Mouse (Mus musculus) kidney, postnatal 0 days (tissue): Measurements from ENCODE around the gene Gm17334. TPM values are rescaled to one million over a fixed set of nuclear protein-coding genes. Genes with fewer than 3 reads are reported as not detected.

Source experiments
- ATAC-seq: fragments of 200-750 bp; cut with Nextera tagmentation; replicated peaks from 2 replicates; pipeline ENCODE4 v1.8.0; 2017; ENCODE audit warnings: low read depth, moderate number of reproducible peaks, moderate TSS enrichment, moderate library complexity; ENCODE audit not compliant: low FRiP score
- DNase-seq: peaks from one replicate; pipeline ENCODE4 v3.0.0-alpha.2; 2016; ENCODE audit warnings: low spot score
- H3K27ac ChIP-seq: fragments of 300-500 bp; sonication (generic); 2 replicates; pipeline ENCODE4 v1.5.1; 2014; ENCODE audit warnings: mild to moderate bottlenecking
- H3K27me3 ChIP-seq: fragments of 300-500 bp; sonication (generic); 2 replicates; pipeline ENCODE4 v1.6.1; 2014; ENCODE audit warnings: low read length, mixed read lengths; ENCODE audit not compliant: insufficient read depth
- H3K36me3 ChIP-seq: fragments of 300-500 bp; sonication (generic); 2 replicates; pipeline ENCODE4 v1.6.1; 2014; ENCODE audit warnings: low read length, mixed read lengths; ENCODE audit not compliant: insufficient read depth
- H3K4me1 ChIP-seq: fragments of 300-500 bp; sonication (generic); replicated peaks from 2 replicates; pipeline ENCODE4 v1.6.1; 2014; ENCODE audit warnings: antibody characterized with exemption, low read length, mixed read lengths; ENCODE audit not compliant: insufficient read depth
- H3K4me2 ChIP-seq: fragments of 300-500 bp; sonication (generic); 2 replicates; pipeline ENCODE4 v1.6.1; 2014; ENCODE audit warnings: mild to moderate bottlenecking, low read length, moderate library complexity, mixed read lengths
- H3K4me3 ChIP-seq: fragments of 300-500 bp; sonication (generic); replicated peaks from 2 replicates; pipeline ENCODE4 v1.5.1; 2014; ENCODE audit warnings: low read depth, low read length
- H3K9ac ChIP-seq: fragments of 300-500 bp; sonication (generic); 2 replicates; pipeline ENCODE4 v1.6.1; 2014; ENCODE audit warnings: low read depth, low read length
- H3K9me3 ChIP-seq: fragments of 300-500 bp; sonication (generic); replicated peaks from 2 replicates; pipeline ENCODE4 v1.6.1; 2016; ENCODE audit warnings: low read length, inconsistent platforms, mixed read lengths
- CTCF ChIP-seq: IDR thresholded peaks from 2 replicates; pipeline ENCODE4 v1.5.1; 2016; ENCODE audit warnings: antibody characterized with exemption, low read depth, mild to moderate bottlenecking, moderate library complexity
- WGBS: fragments of 180-500 bp; shearing (Covaris S2); extraction: QIAGEN DNeasy Blood & Tissue Kit; methylation state at CpG from one replicate; pipeline ENCODE4 v1.1.7; 2014; 5-methylcytosine and 5-hydroxymethylcytosine counted together
- polyA plus RNA-seq: library from polyadenylated mRNA; unstranded; fragments of >200 nt; fragmentation: Nextera tagmentation; extraction: Ambion mirVana; gene quantifications from 2 replicates; pipeline ENCODE4 v1.2.1, GENCODE M21; 2015

The Gm17334 gene
- polyA plus RNA-seq, 1 experiment from 2014 or later, result 0.21 TPM

- ATAC-seq, result no peak
- TF ChIP-seq CTCF, result no peak
- no peak for DNase-seq
- Histone ChIP-seq H3K4me2 (no peak overlapping the region), H3K4me1 (no peaks in the 10 kb centered on the region; the same call in 1 of the 2 replicates), H3K4me3 (no peak overlapping the region), H3K27ac (no peak overlapping the region), H3K27me3 (no peaks in the 10 kb centered on the region), H3K9me3 (no peaks in the 10 kb centered on the region), H3K36me3 (peaks cover 20% of the 10 kb centered on the region), H3K9ac (no peak overlapping the region)
- WGBS, result 87% methylated on average over 13 of the region's 13 CpGs
These were observed 1.8 kb upstream of the Gm17334 start for GRCm38 (mm10) chr11:53774659-53775255.

- Histone ChIP-seq H3K4me1 (no peaks in the 10 kb centered on the region; the same call in 1 of the 2 replicates), H3K27ac (no peak overlapping the region), H3K9me3 (no peaks in the 10 kb centered on the region), H3K27me3 (no peaks in the 10 kb centered on the region), H3K4me2 (no peak overlapping the region), H3K9ac (no peak overlapping the region), H3K4me3 (no peak overlapping the region), H3K36me3 (peaks cover 20% of the 10 kb centered on the region)
- TF ChIP-seq CTCF, result no peak
- WGBS, result 86% methylated on average over 16 of the region's 16 CpGs
- DNase-seq, result no peak
- ATAC-seq, result no peak
These were observed 814 bp upstream of the Gm17334 start for GRCm38 (mm10) chr11:53773641-53774360.

- H3K9me3 ChIP-seq, result no peaks in the 10 kb centered on the region
- no peak for TF ChIP-seq CTCF
- no peaks in the 10 kb centered on the region for H3K27me3 ChIP-seq
- no peak overlapping the region for H3K4me2 ChIP-seq
- peaks cover 20% of the 10 kb centered on the region for H3K36me3 ChIP-seq
- H3K4me3 ChIP-seq, result no peak overlapping the region
- H3K4me1 ChIP-seq, result no peaks in the 10 kb centered on the region; the same call in 1 of the 2 replicates
- 86% methylated on average over 9 of the region's 9 CpGs for WGBS
- no peak for DNase-seq
- H3K27ac ChIP-seq, result no peak overlapping the region
- no peak for ATAC-seq
- no peak overlapping the region for H3K9ac ChIP-seq
These were observed 451 bp downstream of the Gm17334 start for GRCm38 (mm10) chr11:53772536-53772935.

- Histone ChIP-seq H3K4me1 (no peaks in the 10 kb centered on the region; the same call in 1 of the 2 replicates), H3K9ac (no peak overlapping the region), H3K4me3 (peak overlapping the region; percentile 68), H3K27ac (no peak overlapping the region), H3K9me3 (no peaks in the 10 kb centered on the region), H3K36me3 (peaks cover 15% of the 10 kb centered on the region), H3K27me3 (no peaks in the 10 kb centered on the region), H3K4me2 (peak overlapping the region; percentile 76)
- no peak for TF ChIP-seq CTCF
- DNase-seq (no peak), ATAC-seq (no peak)
- 82% methylated on average over 11 of the region's 11 CpGs for WGBS
These were observed 1.8 kb downstream of the Gm17334 start for GRCm38 (mm10) chr11:53771001-53771744.

- ATAC-seq, result peak; percentile 85
- Histone ChIP-seq H3K4me1 (no peaks in the 10 kb centered on the region; the same call in 1 of the 2 replicates), H3K4me2 (peak overlapping the region; percentile 76), H3K36me3 (0 out of 2 replicates have a peak, but pooled peaks cover 7% of the 10 kb centered on the region), H3K27me3 (no peaks in the 10 kb centered on the region), H3K4me3 (peak overlapping the region; percentile 68), H3K9me3 (no peaks in the 10 kb centered on the region), H3K9ac (peak overlapping the region; percentile 77), H3K27ac (peak overlapping the region; percentile 80)
- peak; percentile 83 for DNase-seq
- TF ChIP-seq CTCF, result 0 out of 2 replicates have a peak, but pooled peaks have one; percentile 17
- WGBS, result under 1% methylated on average over 75 of the region's 75 CpGs
These were observed 2.7 kb downstream of the Gm17334 start for GRCm38 (mm10) chr11:53770125-53770791.

GRCm38 (mm10) chr11:53769760-53770124, 3.2 kb downstream of the Gm17334 start, which contains the start of gene Irf1:
TSS of gene Irf1 (plus strand) at chr11:53770014.
- peak within 1 kb of the TSS; percentile 77 for H3K9ac ChIP-seq
- DNase-seq, result peak; percentile 96
- under 1% methylated on average over 40 of the region's 40 CpGs for WGBS
- peak within 1 kb of the TSS; percentile 68 for H3K4me3 ChIP-seq
- H3K36me3 ChIP-seq, result 0 out of 2 replicates have a peak, but pooled peaks cover 4% of the 10 kb centered on the region
- H3K9me3 ChIP-seq, result no peaks in the 10 kb centered on the region
- peak within 1 kb of the TSS; percentile 76 for H3K4me2 ChIP-seq
- TF ChIP-seq CTCF, result no peak
- ATAC-seq, result peak; percentile 91
- H3K27me3 ChIP-seq, result no peaks in the 10 kb centered on the region
- no peaks in the 10 kb centered on the region; the same call in 1 of the 2 replicates for H3K4me1 ChIP-seq
- H3K27ac ChIP-seq, result peak within 1 kb of the TSS; percentile 80
